Mouse (Mus musculus) bone marrow, adult 2 months (tissue): ENCODE data around the gene Sec14l5. TPM values are rescaled to one million over a fixed set of nuclear protein-coding genes. Genes with fewer than 3 reads are reported as not detected.

ENCODE experiments used
- H3K27ac ChIP-seq: fragments of 200-500 bp; 2 replicates; pipeline ENCODE4 v1.5.1; 2012; ENCODE audit warnings: low read depth, mild to moderate bottlenecking, control low read depth, inconsistent platforms, low read length; ENCODE audit not compliant: control insufficient read depth, poor library complexity, insufficient read depth
- H3K4me1 ChIP-seq: fragments of 200-500 bp; 2 replicates; pipeline ENCODE4 v1.6.1; 2011; ENCODE audit warnings: low read length; ENCODE audit not compliant: control insufficient read depth, insufficient read depth
- H3K4me3 ChIP-seq: fragments of 200-500 bp; replicated peaks from 2 replicates; pipeline ENCODE3; 2011; ENCODE audit warnings: mild to moderate bottlenecking, low read depth, low read length, control low read depth; ENCODE audit not compliant: control insufficient read depth
- CTCF ChIP-seq: fragments of 200-500 bp; IDR thresholded peaks from 2 replicates; pipeline ENCODE4 v1.5.1; 2011; ENCODE audit warnings: low read length, control low read depth; ENCODE audit not compliant: control insufficient read depth, insufficient read depth
- POLR2A ChIP-seq: fragments of 200-500 bp; IDR thresholded peaks from 2 replicates; pipeline ENCODE4 v1.6.1; 2011; ENCODE audit warnings: low read depth, mild to moderate bottlenecking, control low read depth, low read length, borderline replicate concordance; ENCODE audit not compliant: control insufficient read depth
- WGBS: fragments of 180-500 bp; shearing (Covaris S2); methylation state at CpG from one replicate; pipeline ENCODE4 v1.1.7; 2018; 5-methylcytosine and 5-hydroxymethylcytosine counted together
- polyA plus RNA-seq: library from polyadenylated mRNA; stranded (reverse); fragments of >200 nt; gene quantifications from 2 replicates; pipeline ENCODE4 v1.2.4, GENCODE M21; 2011; ENCODE audit warnings: low replicate concordance; ENCODE audit not compliant: missing spikeins, insufficient read depth, insufficient read length

Gene Sec14l5
- polyA plus RNA-seq, 1 experiment: 20.8 TPM

DNA sequence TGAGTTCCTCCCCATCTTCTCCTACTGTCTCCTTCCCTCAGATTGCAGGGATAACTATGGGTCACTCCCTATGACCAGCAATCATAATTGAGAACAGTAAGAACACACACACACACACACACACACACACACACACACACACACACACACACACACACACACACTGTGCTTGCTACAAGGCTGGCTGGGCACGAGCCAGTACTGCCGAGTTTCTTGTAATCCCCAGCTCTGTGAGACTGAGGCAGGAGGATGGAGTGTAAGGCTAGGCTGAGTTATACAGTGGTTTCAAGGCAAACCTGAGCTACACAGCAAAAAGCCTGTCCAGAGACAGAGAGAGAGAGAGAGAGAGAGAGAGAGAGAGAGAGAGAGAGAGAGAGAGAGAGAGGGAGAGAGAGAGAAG, 16.7 kb upstream of the Sec14l5 start:
- no peak for TF ChIP-seq POLR2A
- no peak for TF ChIP-seq CTCF
- H3K4me3 ChIP-seq: no peak overlapping the region
- no peaks in the 10 kb centered on the region; the same call in 1 of the 2 replicates for H3K4me1 ChIP-seq
- H3K27ac ChIP-seq: no peak overlapping the region
- 53% methylated on average over 2 of the region's 2 CpGs for WGBS

DNA sequence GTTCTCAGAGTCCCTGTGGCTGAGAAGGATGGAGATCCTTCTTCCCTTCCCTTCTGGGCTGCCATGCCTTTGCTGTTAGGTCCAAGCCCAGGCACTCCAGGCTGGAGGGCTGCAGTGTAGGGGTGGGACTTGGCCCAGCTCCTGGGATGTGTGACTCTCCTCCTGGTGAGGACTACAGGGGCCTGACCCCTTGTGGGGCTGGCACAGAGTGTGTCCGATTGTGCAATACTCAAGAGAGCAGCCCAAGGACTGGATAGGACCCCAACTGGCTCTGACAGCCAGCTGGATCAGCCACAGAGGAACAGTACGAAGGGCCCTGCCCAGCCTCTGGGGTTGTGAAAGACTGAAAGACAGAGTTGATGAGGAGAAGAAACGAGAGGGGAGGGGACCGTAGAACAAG, 16.1 kb upstream of the Sec14l5 start:
- 16% methylated on average over 4 of the region's 4 CpGs for WGBS
- no peak overlapping the region for H3K27ac ChIP-seq

DNA sequence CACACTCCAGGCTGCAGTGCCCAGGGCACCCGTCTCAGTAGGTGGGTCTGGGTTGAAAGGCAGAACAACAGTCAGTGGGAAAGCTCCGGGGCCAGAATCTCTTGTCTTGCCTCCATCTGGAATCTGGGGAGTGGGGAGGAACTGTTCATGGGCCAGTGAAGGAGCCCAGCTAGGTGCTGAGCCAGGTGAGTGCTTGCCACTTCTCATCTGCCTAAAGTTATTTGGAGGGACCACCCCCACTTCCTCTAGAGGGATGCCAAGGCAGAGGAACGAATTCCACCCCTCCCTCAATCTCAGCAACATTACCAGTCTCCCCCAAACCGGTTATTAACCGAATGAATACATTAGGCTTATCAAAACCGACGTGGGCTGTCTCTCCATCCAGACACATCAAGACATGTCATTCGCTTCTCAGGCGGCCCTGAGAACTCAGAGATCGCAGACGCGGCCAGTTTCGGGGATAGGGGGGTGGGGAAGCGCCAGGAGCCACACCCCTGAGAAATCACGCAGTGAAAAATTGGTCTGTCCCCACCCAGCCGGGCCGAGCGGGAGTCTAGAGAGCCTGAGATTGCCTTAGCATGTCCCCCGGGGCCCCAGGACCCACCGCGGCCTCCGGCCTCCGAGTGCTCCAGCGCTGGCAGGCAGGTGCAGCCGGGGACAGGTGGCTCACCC, 15.5 kb upstream of the Sec14l5 start:
- 4% methylated on average over 25 of the region's 25 CpGs for WGBS
- Histone ChIP-seq H3K4me1 (no peaks in the 10 kb centered on the region; the same call in 1 of the 2 replicates), H3K27ac (no peak overlapping the region), H3K4me3 (no peak overlapping the region)
- no peak for TF ChIP-seq POLR2A
- TF ChIP-seq CTCF: no peak

More for the DNA sequence above, 16.1 kb upstream of the Sec14l5 start:
- H3K4me1 ChIP-seq: no peaks in the 10 kb centered on the region; the same call in 1 of the 2 replicates
- no peak for TF ChIP-seq POLR2A
- no peak for TF ChIP-seq CTCF
- no peak overlapping the region for H3K4me3 ChIP-seq

DNA sequence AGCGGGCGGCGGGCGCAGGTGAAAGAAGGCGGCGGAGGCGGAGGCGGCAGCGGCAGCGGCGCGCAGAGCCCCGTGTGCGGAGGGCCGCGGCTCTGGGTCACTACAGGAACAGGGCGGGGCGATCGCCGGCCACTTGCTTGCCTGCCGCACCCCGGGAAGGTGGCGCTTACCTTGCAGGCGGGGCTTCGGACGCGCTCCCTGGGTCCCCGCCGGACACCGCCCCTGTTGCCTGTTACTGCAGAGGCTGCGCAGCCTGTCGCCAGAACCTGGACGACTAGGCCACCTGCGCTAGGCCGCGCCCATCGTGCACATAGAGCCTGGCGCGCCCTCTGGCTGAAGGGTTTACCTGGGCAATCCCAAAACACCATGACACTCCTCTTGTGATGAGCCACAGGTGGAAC, 14.5 kb upstream of the Sec14l5 start, which contains the start of gene Ppl:
Gene Ppl, minus strand, starts transcription at position 21 of the 401 bp plus-strand sequence.
- no peak within 1 kb of the TSS for H3K27ac ChIP-seq
- no peaks in the 10 kb centered on the region; the same call in 1 of the 2 replicates for H3K4me1 ChIP-seq
- no peak for TF ChIP-seq CTCF
- TF ChIP-seq POLR2A: no peak
- 2% methylated on average over 39 of the region's 39 CpGs for WGBS
- no peak within 1 kb of the TSS for H3K4me3 ChIP-seq

DNA sequence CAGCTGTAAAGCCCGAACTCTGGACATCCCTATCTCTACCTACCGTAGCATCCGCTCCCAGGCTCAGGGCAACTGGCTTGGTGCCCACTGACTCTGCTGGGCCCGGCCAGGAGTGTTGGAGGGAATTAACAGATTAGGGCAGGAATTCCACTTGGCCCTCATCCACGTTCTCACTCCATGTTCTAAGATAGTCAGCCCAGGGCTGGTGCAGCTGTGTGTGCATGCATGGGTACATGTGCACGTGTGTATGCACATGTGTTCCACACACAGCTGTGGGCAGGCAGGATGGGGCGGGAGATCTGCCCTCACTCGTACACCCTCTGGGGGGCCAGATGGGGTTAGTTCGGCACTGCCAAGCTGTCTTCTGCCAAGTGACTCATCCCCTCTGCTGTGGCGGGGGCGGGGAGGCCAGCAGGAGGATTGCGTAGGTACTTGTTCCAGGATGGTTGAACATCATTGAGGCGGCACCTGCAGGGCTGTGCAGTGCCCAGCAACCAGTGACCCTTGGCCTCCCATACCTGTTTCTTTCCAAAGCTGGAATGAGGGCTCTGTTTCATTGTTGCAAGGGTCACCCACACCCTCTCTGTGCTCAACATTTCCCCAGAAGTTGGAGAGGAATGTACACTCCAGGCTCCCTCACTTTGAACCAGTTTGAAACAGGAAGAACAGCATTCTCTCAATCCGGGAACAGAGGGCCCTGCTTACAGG, 12.1 kb upstream of the Sec14l5 start:
- TF ChIP-seq POLR2A: no peak
- TF ChIP-seq CTCF: no peak
- Histone ChIP-seq H3K27ac (no peak overlapping the region), H3K4me3 (no peak overlapping the region), H3K4me1 (no peaks in the 10 kb centered on the region; the same call in 1 of the 2 replicates)
- 73% methylated on average over 14 of the region's 14 CpGs for WGBS

DNA sequence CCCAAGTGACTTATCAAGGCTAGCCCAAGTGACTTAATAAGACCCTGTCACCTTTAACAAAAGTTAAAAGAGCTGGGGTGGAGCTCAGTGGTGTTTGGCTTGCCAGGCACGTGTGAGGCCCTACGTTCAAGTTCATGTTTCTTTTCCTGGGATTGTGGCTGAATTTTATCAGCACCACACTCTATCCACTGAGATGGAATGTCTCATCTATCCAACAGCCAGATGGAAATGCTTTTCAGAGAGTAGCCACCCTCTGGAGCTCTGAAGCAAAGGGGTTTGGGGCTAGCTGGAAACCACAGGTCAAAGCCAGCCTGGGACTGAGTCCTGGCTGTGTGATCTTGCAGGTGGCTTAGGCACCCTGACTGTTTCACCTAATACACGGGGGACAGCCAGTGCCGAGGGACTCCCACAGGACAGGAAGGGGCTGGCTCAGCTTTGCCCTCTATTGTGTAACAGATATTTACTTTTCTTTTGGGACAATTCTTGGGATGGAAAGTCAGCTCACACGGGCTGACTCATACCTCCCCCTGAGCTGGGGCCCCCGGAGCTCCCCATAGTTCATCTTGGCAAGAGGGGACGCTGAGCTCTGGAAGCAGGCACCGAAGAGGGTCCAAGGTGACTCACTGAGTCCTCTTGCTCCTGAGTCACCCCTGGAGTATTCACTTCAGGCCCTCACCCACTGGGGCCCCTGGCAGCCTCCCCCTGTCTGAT, 11.2 kb upstream of the Sec14l5 start:
- WGBS: 55% methylated on average over 8 of the region's 8 CpGs
- no peak overlapping the region for H3K4me3 ChIP-seq
- TF ChIP-seq POLR2A (no peak), CTCF (no peak)
- H3K27ac ChIP-seq: no peak overlapping the region
- no peaks in the 10 kb centered on the region; the same call in 1 of the 2 replicates for H3K4me1 ChIP-seq

DNA sequence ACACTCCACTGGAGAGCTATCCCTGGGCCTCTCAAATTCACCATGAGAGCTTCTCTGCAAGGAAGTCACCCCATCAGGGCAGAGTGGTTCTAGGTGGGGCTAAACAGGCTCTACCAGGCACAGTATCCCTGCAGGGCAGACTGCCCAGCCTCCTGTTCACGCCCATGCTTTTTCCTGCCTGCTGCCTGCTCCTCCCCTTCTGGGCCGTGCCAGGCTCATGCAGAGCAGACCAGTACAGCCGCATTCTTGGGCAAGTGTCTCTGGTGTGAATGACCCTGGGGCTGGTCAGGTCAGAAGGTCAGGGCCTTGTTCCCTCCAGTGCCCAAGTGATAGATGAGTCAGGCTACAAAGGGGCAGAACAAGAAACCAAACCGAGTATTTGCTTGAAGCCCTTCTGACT, 10.4 kb upstream of the Sec14l5 start:
- WGBS: 38% methylated on average over 4 of the region's 4 CpGs
- TF ChIP-seq POLR2A (no peak), CTCF (no peak)

DNA sequence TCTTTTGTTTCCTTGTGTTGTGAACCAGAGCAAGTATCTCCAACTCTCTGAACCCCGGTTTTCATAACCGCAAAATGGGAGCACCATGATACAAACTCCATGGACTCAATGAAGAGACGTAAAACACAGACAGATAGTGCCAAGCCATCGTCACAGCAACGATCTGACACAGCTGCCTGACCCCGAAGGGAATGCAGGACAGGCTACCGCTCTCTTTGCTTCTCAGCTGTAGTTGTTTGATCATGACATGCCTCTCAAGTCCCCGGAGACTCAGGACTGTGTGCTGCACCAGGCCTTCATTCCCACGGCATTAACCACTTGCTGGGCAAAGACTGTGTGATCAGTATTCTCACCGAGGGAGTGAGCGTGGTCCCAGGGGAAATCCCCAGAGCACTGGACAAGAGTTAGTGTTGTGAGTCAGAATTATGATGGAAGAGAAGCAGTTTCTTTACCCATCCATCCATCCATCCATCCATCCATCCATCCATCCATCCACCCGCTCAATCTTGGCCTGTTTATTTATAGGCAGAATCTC, 9.8 kb upstream of the Sec14l5 start:
- WGBS: 81% methylated on average over 12 of the region's 12 CpGs
- TF ChIP-seq CTCF (no peak), POLR2A (no peak)
- Histone ChIP-seq H3K4me3 (no peak overlapping the region), H3K27ac (no peak overlapping the region), H3K4me1 (no peaks in the 10 kb centered on the region; the same call in 1 of the 2 replicates)

More for the DNA sequence above, 10.4 kb upstream of the Sec14l5 start:
- no peaks in the 10 kb centered on the region; the same call in 1 of the 2 replicates for H3K4me1 ChIP-seq
- no peak overlapping the region for H3K4me3 ChIP-seq
- no peak overlapping the region for H3K27ac ChIP-seq
